Mouse (Mus musculus): ENCODE results near the gene Lrrfip2. TPM values are rescaled to one million over a fixed set of nuclear protein-coding genes. Genes with fewer than 3 reads are reported as not detected.

Gene Lrrfip2
- polyA plus RNA-seq, 1 experiment, result 22.3 TPM

- no peak for TF ChIP-seq CTCF (IDR thresholded peaks at IDR 0.05; ENCODE audit: insufficient read depth, low read length)
- TF ChIP-seq POLR2A (IDR thresholded peaks at IDR 0.05; ENCODE audit: borderline replicate concordance, extremely low read depth, low read depth, low read length), result no peak
- H3K4me1 ChIP-seq (ENCODE audit: control insufficient read depth, insufficient read depth, low read length), result no peaks in the 10 kb centered on the region
- 43% methylated on average over 9 of the region's 9 CpGs for WGBS
- no peak overlapping the region for H3K4me3 ChIP-seq (replicated peaks; ENCODE audit: extremely low read depth, low read depth, low read length)
- DNase-seq, result no peak
Measured at GRCm38 (mm10) chr9:111204601-111205375, 87.4 kb downstream of the Lrrfip2 start.

GRCm38 (mm10) chr9:111207683-111208082, 90.3 kb downstream of the Lrrfip2 start:
- TF ChIP-seq POLR2A (IDR thresholded peaks at IDR 0.05; ENCODE audit: borderline replicate concordance, extremely low read depth, low read depth, low read length), result no peak
- TF ChIP-seq CTCF (IDR thresholded peaks at IDR 0.05; ENCODE audit: insufficient read depth, low read length), result no peak
- Histone ChIP-seq H3K4me1 (ENCODE audit: control insufficient read depth, insufficient read depth, low read length) (no peaks in the 10 kb centered on the region), H3K4me3 (replicated peaks; ENCODE audit: extremely low read depth, low read depth, low read length) (no peak overlapping the region)
- no peak for DNase-seq
- 50% methylated on average over 3 of the region's 3 CpGs for WGBS

- H3K4me3 ChIP-seq (replicated peaks; ENCODE audit: extremely low read depth, low read depth, low read length), result no peak overlapping the region
- TF ChIP-seq CTCF (IDR thresholded peaks at IDR 0.05; ENCODE audit: insufficient read depth, low read length) (no peak), POLR2A (IDR thresholded peaks at IDR 0.05; ENCODE audit: borderline replicate concordance, extremely low read depth, low read depth, low read length) (no peak)
- no peak for DNase-seq
- 95% methylated on average over 3 of the region's 3 CpGs for WGBS
- H3K4me1 ChIP-seq (ENCODE audit: control insufficient read depth, insufficient read depth, low read length), result no peaks in the 10 kb centered on the region
Measured at GRCm38 (mm10) chr9:111208185-111208584, 90.8 kb downstream of the Lrrfip2 start.

GRCm38 (mm10) chr9:111209158-111209699, 91.8 kb downstream of the Lrrfip2 start:
- Histone ChIP-seq H3K4me3 (replicated peaks; ENCODE audit: extremely low read depth, low read depth, low read length) (no peak overlapping the region), H3K4me1 (ENCODE audit: control insufficient read depth, insufficient read depth, low read length) (peaks cover 2% of the 10 kb centered on the region; the same call in 1 of the 2 replicates)
- 93% methylated on average over 7 of the region's 7 CpGs for WGBS
- no peak for DNase-seq
- TF ChIP-seq POLR2A (IDR thresholded peaks at IDR 0.05; ENCODE audit: borderline replicate concordance, extremely low read depth, low read depth, low read length), result no peak
- no peak for TF ChIP-seq CTCF (IDR thresholded peaks at IDR 0.05; ENCODE audit: insufficient read depth, low read length)

- no peak for DNase-seq
- 81% methylated on average over 4 of the region's 4 CpGs for WGBS
- Histone ChIP-seq H3K4me3 (replicated peaks; ENCODE audit: extremely low read depth, low read depth, low read length) (no peak overlapping the region), H3K4me1 (ENCODE audit: control insufficient read depth, insufficient read depth, low read length) (peaks cover 2% of the 10 kb centered on the region; the same call in 1 of the 2 replicates)
- TF ChIP-seq CTCF (IDR thresholded peaks at IDR 0.05; ENCODE audit: insufficient read depth, low read length) (no peak), POLR2A (IDR thresholded peaks at IDR 0.05; ENCODE audit: borderline replicate concordance, extremely low read depth, low read depth, low read length) (no peak)
Measured at GRCm38 (mm10) chr9:111210412-111210811, 93.0 kb downstream of the Lrrfip2 start.

- no peak for TF ChIP-seq CTCF (IDR thresholded peaks at IDR 0.05; ENCODE audit: insufficient read depth, low read length)
- TF ChIP-seq POLR2A (IDR thresholded peaks at IDR 0.05; ENCODE audit: borderline replicate concordance, extremely low read depth, low read depth, low read length), result no peak
- H3K4me3 ChIP-seq (replicated peaks; ENCODE audit: extremely low read depth, low read depth, low read length), result no peak overlapping the region
- WGBS, result 76% methylated on average over 10 of the region's 10 CpGs
- DNase-seq, result no peak
- H3K4me1 ChIP-seq (ENCODE audit: control insufficient read depth, insufficient read depth, low read length), result peaks cover 2% of the 10 kb centered on the region; the same call in 1 of the 2 replicates
Measured at GRCm38 (mm10) chr9:111211122-111212041, 94.0 kb downstream of the Lrrfip2 start.

- no peak for DNase-seq
- WGBS, result 46% methylated on average over 6 of the region's 6 CpGs
- Histone ChIP-seq H3K4me1 (ENCODE audit: control insufficient read depth, insufficient read depth, low read length) (peaks cover 2% of the 10 kb centered on the region; the same call in 1 of the 2 replicates), H3K4me3 (replicated peaks; ENCODE audit: extremely low read depth, low read depth, low read length) (no peak overlapping the region)
- TF ChIP-seq POLR2A (IDR thresholded peaks at IDR 0.05; ENCODE audit: borderline replicate concordance, extremely low read depth, low read depth, low read length), result no peak
- TF ChIP-seq CTCF (IDR thresholded peaks at IDR 0.05; ENCODE audit: insufficient read depth, low read length), result no peak
Measured at GRCm38 (mm10) chr9:111213501-111213900, 96.1 kb downstream of the Lrrfip2 start.

- H3K4me1 ChIP-seq (ENCODE audit: control insufficient read depth, insufficient read depth, low read length), result peaks cover 2% of the 10 kb centered on the region; the same call in 1 of the 2 replicates
- no peak for DNase-seq
- no peak for TF ChIP-seq POLR2A (IDR thresholded peaks at IDR 0.05; ENCODE audit: borderline replicate concordance, extremely low read depth, low read depth, low read length)
- no peak for TF ChIP-seq CTCF (IDR thresholded peaks at IDR 0.05; ENCODE audit: insufficient read depth, low read length)
- no peak overlapping the region for H3K4me3 ChIP-seq (replicated peaks; ENCODE audit: extremely low read depth, low read depth, low read length)
Measured at GRCm38 (mm10) chr9:111216424-111216823, 99.0 kb downstream of the Lrrfip2 start.

GRCm38 (mm10) chr9:111220551-111221080, 103.2 kb downstream of the Lrrfip2 start:
- Histone ChIP-seq H3K4me1 (ENCODE audit: control insufficient read depth, insufficient read depth, low read length) (no peaks in the 10 kb centered on the region), H3K4me3 (replicated peaks; ENCODE audit: extremely low read depth, low read depth, low read length) (no peak overlapping the region)
- TF ChIP-seq CTCF (IDR thresholded peaks at IDR 0.05; ENCODE audit: insufficient read depth, low read length) (no peak), POLR2A (IDR thresholded peaks at IDR 0.05; ENCODE audit: borderline replicate concordance, extremely low read depth, low read depth, low read length) (no peak)
- WGBS, result 89% methylated on average over 5 of the region's 5 CpGs
- no peak for DNase-seq

All from lung, adult 2 months (tissue).